Mouse (Mus musculus): ENCODE data around the gene Syt17. TPM values are rescaled to one million over a fixed set of nuclear protein-coding genes. Genes with fewer than 3 reads are reported as not detected.
"Not testable (repeated sequence)": the region's sequence is repeated elsewhere in the genome, so short reads cannot be mapped to it uniquely, and the experiment has no call there.

Gene Syt17
- total RNA-seq, 4 experiments from 2014 or later, result 0.12 to 0.72 TPM; not detected in 2

DNA sequence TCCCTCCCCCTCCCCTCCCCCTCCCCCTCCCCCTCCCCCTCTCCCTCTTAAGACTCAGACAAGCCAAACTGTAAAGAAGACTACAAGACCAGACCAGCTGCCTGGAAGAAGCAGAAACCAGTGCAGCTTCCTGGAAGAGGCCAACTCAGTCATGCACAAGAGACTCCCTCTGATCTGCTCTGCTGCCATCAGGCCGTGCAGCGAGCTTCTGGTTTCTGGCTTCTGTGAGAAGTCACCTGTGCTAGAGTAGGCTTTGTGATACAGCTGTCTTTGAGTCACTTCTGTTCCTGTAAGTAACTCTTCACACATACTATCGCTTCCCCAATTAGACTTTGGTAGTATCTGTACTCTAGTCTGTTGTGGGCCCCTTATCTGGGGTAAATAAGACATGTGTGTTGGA is 68.0 kb downstream of the Syt17 start:
- no peak for DNase-seq (ENCODE audit: low spot score in 2 of 2)

DNA sequence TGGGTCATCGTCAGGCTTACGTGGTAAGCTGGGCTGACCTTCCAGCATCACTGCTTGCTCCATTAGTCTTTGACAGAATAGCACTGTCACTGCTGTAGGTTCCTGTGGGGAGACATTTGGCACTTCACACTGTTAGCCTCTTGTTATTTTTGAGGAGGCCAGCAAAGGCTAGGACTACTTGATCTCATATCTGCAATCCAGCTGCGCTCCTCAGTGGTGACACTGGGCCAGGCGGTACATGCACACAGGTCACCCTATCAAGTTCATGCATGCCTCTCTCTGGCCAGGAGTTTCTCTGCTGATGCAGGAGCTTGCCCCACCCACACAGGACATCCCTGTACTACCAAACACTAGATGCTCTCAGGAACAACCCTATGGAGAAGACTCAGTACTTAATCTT is 71.4 kb downstream of the Syt17 start:
- DNase-seq (ENCODE audit: low spot score in 2 of 2), result no peak

DNA sequence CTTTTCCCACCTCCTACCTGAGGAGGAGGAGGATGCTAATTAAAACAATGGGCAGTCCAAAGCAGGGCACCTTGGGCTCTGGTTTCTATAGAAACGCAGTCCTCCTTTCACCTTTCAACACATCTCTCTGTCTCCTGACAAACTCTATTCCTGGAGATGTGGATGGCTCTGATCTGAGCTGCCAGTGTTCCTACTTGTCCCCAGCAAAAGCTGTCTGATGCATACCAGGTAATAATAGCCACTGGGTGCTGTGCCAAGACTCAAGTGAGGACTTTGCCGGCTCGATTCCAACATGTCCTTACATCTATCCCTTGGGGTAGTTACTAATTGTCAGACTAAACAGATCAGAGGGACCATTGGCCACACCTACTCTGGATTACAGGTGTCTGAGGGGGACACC is 72.7 kb downstream of the Syt17 start:
- no peak for DNase-seq (ENCODE audit: low spot score in 2 of 2)

DNA sequence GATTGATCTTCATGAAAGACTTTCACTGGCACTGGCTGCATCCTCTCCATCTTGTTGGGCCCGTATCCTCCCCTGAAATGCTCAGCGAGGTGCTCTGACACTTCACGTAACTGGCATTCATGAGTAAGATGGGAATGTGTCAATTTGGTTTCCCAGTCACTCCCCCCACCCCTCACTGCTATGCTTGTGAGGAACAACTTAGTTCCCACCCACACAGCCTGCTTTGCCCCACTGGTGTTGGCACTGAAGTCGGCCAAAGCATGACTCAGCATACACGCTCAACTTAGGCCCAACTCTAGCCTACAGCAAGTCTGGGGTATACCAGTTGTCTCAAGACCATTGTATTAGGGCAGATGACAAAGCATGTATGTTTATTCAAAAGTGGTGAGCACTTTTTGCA is 76.7 kb downstream of the Syt17 start:
- DNase-seq (ENCODE audit: low spot score in 2 of 2), result no peak

DNA sequence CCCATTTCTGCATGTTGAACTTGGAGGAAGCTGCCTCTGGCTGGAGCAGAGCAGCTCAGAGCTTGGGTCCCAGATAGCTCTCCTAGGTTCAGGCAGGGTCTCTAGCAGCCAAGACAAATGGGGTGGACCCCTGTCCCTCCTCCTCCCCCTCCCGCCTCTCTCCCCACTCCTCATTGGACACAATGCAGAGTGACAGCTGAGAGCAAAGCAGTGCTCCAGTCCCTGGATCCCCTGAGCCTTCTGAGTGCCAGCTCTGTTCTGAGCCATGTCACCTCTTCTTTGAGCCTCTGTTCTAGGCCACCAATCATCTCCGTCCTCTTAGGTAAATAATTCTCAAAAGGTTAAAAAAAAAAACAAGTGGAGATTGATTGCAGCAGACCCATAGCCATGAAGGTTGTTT is 78.3 kb downstream of the Syt17 start:
- DNase-seq (ENCODE audit: low spot score in 2 of 2), result no peak

DNA sequence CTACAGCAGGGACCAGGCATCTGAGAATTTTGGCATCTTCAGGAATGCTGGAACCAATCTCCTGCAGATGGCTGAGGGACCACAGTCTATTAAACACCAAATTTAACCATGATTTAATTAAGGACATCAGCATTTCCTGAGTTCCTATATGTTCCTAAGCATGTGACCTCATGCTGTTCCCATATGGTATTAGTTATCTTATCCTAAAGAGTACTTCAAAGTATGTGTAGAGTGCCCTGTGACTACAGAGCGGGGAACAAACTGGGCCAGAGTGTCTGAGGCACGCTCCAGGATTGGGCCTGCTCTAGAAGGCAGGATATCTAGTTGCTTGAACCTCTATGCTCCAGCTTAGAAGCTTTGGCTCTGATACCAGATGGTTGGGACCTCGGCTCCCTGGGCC is 82.1 kb downstream of the Syt17 start:
- DNase-seq (ENCODE audit: low spot score in 2 of 2), result no peak

DNA sequence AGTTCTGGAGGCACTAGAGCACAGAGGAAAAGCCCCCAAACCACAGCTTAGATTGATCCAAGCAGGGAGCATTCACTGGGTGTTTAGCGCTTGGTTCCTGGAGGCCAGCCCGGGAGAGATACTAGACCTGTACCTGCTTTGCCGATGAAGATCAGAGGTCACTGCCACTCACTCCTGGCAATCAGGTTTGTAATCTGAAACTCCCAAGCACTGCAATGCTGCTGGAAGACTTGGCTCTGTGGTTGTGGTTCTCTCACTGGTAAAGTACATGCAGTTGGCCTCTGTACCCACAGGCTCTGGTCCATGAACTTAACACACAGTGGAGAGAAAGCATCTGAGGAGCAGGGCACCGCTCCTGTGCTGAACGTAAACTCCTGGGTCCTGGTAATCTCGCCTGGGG is 82.8 kb downstream of the Syt17 start:
- DNase-seq (ENCODE audit: low spot score in 2 of 2), result peak in 1 of 2 experiments; percentile 18

DNA sequence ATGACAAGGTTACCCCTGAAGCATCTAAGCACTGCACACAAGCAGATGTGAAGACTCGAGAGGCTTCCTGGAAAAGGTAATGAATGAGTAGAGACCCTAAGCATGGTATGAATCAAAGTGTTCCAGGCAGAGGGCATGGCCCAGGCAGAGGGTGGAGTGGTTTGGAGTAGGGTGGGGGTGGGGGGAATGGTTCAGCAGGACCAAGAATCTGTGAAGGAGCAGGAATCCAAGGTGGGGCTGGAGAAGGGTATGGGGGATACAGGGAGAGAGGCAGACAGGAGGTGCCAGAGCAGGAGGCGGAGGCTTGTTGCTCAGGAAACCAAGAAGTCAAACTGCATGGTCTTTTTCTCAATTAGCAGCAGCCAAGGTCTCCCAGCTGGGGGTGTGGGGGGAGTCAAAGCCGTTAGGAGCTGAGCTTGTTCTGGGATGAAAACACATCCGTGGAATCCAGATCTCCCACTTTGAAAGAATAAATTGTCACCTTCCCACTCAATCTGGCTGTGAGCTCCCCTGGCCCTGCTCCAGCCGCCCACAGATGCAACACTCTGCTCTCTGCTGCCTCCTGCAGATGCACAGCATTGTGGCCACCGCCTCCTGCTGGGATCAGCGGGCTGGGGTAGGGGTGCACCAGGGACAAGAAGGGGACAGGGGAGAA is 83.5 kb downstream of the Syt17 start:
- DNase-seq (ENCODE audit: low spot score in 2 of 2), result no peak

DNA sequence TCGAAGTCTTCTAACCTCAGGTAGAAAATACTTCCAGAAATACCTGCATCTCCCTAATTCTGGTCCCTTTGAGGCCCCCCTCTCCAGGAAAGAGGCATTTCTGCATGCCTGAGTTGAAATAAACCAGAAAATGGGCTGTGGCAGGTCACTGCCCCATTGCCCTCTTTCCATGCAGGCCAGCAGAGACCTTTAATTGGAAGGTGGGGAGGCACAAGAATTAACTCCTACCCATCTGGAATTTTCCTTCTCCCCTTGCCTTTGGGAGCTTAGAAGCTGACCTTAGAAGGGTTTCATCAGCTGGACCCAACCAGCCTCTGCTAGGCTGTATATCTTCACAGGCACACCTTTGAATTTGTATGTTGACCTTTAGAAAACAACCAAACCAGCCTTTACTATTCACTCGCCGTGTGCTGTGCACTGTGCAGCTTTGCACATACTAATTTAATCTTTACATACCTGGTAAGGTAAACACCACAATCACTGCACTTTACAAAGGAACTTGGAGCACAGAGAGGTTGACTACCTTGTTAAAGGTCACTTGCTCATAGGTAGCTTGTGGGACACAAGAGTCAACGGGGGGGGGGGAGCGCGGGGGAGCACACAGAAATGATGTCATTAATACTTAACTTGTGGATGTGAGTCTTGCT is 84.3 kb downstream of the Syt17 start:
- no peak for DNase-seq (ENCODE audit: low spot score in 2 of 2)

DNA sequence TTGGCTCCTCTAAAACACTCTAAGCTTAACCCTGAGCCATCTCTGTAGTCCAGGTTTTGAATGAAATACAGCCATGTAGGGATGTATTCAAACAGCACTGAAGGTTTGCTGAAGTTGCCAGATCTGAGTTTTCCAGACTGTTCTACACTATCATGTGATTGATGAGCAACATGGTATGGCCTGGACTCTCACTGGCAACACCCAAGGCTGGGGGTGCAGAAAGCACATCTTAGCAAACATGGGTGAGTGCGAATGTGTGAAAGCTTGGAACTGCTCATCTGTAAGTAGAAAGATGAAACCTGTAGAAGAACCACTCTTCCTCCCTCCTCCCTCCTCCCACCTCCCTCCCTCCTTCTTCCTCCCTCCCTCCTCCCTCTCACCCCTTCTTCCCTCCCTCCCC is 85.1 kb downstream of the Syt17 start:
- no peak for DNase-seq (ENCODE audit: low spot score in 2 of 2)

DNA sequence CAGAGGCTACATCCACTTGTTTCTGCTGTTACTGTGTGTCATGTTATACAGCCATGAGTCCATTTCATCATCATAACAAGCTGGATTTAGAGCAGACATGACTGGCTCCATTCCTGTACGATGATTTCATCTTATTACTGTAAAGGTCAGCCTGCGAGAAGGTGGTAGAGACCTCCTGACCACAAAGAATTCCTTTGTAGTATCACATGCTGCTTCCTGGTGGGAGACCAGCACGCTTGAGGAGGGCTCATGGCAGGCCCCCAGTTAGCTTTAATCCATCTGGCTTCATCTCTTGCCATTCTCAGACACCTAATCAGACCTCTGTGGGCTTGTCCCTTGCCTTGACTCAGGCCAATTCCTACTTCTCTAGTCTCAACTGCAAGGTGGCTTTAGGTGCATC is 85.8 kb downstream of the Syt17 start:
- no peak for DNase-seq (ENCODE audit: low spot score in 2 of 2)

DNA sequence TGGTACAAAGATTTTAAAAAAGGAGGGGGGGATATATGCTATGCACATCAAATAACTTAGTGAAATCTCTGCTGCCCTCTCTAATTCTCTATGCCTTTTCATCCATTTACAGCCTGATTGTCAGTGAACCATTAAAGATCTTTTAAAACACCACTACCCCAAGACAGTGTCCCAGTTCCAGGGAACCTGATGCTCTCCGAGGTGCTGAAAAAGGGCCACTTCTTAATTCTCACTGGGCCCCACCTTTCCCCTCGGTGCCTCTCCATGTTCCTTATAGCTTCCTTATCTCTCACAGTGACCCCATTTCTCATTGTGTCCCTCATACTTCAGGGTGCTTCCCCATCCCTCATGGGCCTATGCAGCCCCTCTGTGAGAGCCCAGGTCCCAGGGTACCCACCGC is 89.0 kb downstream of the Syt17 start:
- no peak for DNase-seq (ENCODE audit: low spot score in 2 of 2)

DNA sequence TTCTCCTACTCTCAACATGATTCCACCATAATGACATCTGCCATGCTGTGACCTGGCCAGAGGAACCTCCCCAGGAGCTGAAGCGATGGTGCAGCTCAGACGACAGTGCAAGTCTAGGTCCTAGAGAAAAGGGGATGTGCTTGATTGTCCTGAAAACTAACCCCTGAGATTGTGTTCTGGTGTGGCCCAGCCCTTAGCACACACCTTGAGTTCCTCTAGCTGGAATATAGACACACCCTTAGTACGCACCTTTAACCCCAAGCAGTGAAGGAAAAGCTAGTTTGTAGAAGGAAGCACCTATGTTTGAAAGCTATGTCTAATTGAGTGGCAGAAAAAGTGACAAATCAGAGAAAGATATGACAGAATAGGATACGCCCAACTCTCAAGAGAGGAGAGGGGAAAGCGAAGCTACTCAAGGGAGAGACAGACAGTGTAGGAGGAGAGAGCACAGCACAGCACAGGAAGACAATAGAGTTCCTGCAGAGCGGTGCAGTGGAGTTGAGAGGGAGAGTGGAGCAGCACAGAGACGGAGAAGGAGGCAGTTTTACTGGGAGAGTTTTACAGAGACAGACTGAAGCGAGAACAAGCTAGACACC is 91.5 kb downstream of the Syt17 start:
- DNase-seq (ENCODE audit: low spot score in 2 of 2), result not testable (repeated sequence)

DNA sequence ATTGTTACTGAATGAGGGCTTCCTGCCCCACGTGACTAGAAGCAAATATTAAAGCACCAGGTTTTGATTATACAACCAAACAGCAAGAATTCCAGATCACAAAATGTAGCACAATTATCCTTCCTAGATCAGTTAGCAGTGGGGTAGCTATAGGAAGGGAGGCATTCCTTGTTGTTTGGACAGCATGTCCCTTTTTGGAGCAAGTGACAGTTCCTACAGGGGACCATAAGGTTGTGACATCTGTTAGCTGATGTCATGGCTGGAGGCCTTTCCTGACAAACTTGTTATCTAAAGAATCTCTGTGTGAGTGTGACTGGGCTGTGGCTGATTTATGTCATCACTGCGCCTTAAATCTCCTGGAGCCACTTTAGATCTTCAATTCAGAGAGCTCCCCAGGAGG is 97.2 kb downstream of the Syt17 start:
- DNase-seq (ENCODE audit: low spot score in 2 of 2), result no peak

DNA sequence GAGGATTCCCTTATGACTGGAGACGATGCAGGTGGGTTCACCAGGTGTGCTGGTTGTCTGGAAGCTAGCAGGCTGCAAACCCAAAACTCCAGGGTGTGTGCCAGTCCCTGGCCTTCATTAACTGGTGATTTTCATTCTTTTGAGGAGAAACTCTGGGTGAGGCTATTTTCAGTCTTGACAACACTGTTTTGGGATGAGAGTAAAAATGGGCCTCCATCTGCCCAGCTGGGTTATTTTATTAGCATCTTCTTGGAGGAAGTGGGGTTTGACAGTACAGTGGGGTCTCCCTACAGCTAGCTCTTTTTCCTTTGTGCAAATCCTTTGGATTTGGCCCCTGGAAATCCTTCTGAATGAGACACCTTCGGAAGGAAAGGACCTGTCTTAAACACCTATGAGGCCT is 101.1 kb downstream of the Syt17 start:
- no peak for DNase-seq (ENCODE audit: low spot score in 2 of 2)

DNA sequence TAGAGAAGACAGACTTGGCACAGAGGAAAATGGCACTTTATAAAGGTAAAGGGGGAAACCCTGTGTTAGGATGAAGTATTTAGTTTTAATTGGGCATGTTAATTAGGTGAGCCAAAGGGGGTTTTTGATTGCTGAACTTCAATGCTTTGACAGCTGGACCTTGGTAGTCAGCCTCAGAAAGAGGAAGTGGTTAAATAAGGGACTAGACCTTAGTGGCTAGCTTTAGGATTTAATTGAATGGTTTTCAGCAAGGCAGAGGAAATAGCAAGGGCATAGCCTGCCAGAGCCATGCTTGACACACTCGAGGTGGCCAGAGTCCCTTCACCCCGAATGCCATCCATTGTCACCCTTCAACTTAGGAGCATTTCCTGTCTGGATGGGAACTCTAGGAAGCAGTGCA is 101.6 kb downstream of the Syt17 start:
- no peak for DNase-seq (ENCODE audit: low spot score in 2 of 2)

DNA sequence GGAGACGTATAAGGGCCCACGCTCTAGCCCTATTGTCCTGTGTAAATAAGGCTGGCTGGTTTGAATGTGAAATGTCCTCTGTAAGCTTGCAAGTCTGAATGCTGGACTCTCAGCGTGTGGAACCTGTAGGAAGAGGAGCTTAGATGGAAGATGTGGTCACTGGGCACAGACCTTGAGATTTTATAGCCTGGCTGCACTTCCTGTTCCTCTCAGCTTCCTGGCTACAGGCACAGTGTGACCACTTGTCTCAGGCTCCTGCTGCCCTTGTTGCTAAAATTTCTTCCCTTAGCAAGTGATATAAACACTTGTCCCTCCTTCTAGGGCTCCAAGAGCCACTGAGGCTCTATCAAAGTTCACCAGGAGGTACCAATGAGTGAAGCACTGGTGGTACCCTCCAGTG is 102.6 kb downstream of the Syt17 start:
- DNase-seq (ENCODE audit: low spot score in 2 of 2), result peak in 1 of 2 experiments; percentile 30

DNA sequence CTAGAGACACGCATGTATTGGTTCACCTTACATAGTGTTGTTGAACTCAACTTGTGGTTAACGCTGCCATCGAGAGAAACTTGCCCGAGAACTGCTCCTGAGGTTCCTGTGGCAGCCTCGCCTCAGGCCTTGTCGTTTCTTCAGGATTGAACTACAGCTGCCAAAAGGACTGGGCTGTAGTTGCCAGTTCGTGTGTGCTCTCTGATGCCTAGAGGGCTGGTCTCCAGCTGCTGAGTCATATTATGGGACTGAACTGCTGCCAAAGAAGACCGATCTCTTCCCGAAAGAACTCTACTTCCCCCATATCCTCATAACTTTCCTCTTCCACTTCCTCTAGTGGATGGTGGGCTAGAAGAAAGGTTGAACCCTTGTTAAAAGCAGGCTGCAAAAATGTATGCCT is 103.3 kb downstream of the Syt17 start:
- peak in 1 of 2 experiments; percentile 31 for DNase-seq (ENCODE audit: low spot score in 2 of 2)

Other genes with a start within 250 kb of the Syt17 start
- gene Smg1, start 204.6 kb downstream of the Syt17 start, total RNA-seq (2022), result 10 to 100 TPM; 21.4 to 34.1 (median 25.4) TPM
- 1 to 10 TPM; 4.4 to 6.9 (median 4.9) TPM for gene Itpripl2, start 43.8 kb upstream of the Syt17 start, total RNA-seq (2022)
- 10 to 100 TPM; 42.7 to 51.0 (median 47.7) TPM for gene Coq7, start 85.1 kb upstream of the Syt17 start, total RNA-seq (2022)
- gene Tmc7, start 136.5 kb upstream of the Syt17 start, total RNA-seq (2022), result 10 to 100 TPM in 1 of 4 experiments, 1 to 10 TPM in 3; 6.4 to 12.9 (median 8.6) TPM
- gene Tmc5, start 149.1 kb upstream of the Syt17 start, total RNA-seq (2022), result under 1 TPM in 1 of 4 experiments, not detected in 3; 0.11 TPM